Mouse (Mus musculus) urinary bladder, postnatal 10 days (tissue): Measurements from ENCODE around the gene Hpcal4.

Experiments
- DNase-seq: peaks from one replicate; pipeline ENCODE4 v3.0.0; 2022; ENCODE audit warnings: low spot score

The Hpcal4 gene

GRCm38 (mm10) chr4:123201186-123202093 is 18.4 kb downstream of the Hpcal4 start, which contains the start of gene Nt5c1a:
TSS of gene Nt5c1a (plus strand) at chr4:123201504.
- no peak for DNase-seq

- DNase-seq = no peak
Measured at GRCm38 (mm10) chr4:123202094-123202420, 19.0 kb downstream of the Hpcal4 start.

GRCm38 (mm10) chr4:123207337-123207736 is 24.3 kb downstream of the Hpcal4 start:
- DNase-seq = no peak

- no peak for DNase-seq
Measured at GRCm38 (mm10) chr4:123210996-123211395, 28.0 kb downstream of the Hpcal4 start.

- no peak for DNase-seq
Measured at GRCm38 (mm10) chr4:123211453-123211852, 28.4 kb downstream of the Hpcal4 start.

GRCm38 (mm10) chr4:123212330-123212729 is 29.3 kb downstream of the Hpcal4 start:
- DNase-seq = no peak

- no peak for DNase-seq
Measured at GRCm38 (mm10) chr4:123213975-123214374, 30.9 kb downstream of the Hpcal4 start.

- no peak for DNase-seq
Measured at GRCm38 (mm10) chr4:123215367-123215766, 32.3 kb downstream of the Hpcal4 start.

- DNase-seq = no peak
Measured at GRCm38 (mm10) chr4:123216782-123217181, 33.8 kb downstream of the Hpcal4 start.

GRCm38 (mm10) chr4:123219720-123220357 is 36.8 kb downstream of the Hpcal4 start:
- no peak for DNase-seq

GRCm38 (mm10) chr4:123220637-123221036 is 37.6 kb downstream of the Hpcal4 start:
- DNase-seq = no peak

- no peak for DNase-seq
Measured at GRCm38 (mm10) chr4:123223309-123223708, 40.3 kb downstream of the Hpcal4 start.

GRCm38 (mm10) chr4:123225718-123226403 is 42.8 kb downstream of the Hpcal4 start:
- DNase-seq = no peak

- DNase-seq = no peak
Measured at GRCm38 (mm10) chr4:123227707-123228106, 44.7 kb downstream of the Hpcal4 start.

- no peak for DNase-seq
Measured at GRCm38 (mm10) chr4:123228270-123228669, 45.2 kb downstream of the Hpcal4 start.

GRCm38 (mm10) chr4:123229166-123229565 is 46.1 kb downstream of the Hpcal4 start:
- DNase-seq = no peak

GRCm38 (mm10) chr4:123232841-123233240 is 49.8 kb downstream of the Hpcal4 start:
- DNase-seq = no peak

- DNase-seq = no peak
Measured at GRCm38 (mm10) chr4:123233492-123234084, 50.6 kb downstream of the Hpcal4 start, which contains the start of gene Heyl. TSS of gene Heyl (plus strand) at chr4:123233556.

GRCm38 (mm10) chr4:123235835-123236430 is 52.9 kb downstream of the Hpcal4 start:
- DNase-seq = no peak

GRCm38 (mm10) chr4:123236431-123237031 is 53.5 kb downstream of the Hpcal4 start:
- DNase-seq = no peak
